Mouse (Mus musculus) lung, adult 2 months (tissue): ENCODE data around the gene Sepsecs.
A peak's percentile ranks its signal among the peaks of the same experiment; 100 is the strongest.

ENCODE experiments used
- CTCF ChIP-seq: fragments of 200-500 bp; IDR thresholded peaks from 2 replicates; pipeline ENCODE4 v1.5.1; 2011; ENCODE audit warnings: mild to moderate bottlenecking, low read length, control low read depth; ENCODE audit not compliant: insufficient read depth
- POLR2A ChIP-seq: fragments of 200-500 bp; IDR thresholded peaks from 2 replicates; pipeline ENCODE4 v1.6.1; 2011; ENCODE audit warnings: low read depth, mild to moderate bottlenecking, control low read depth, low read length, borderline replicate concordance; ENCODE audit errors: extremely low read depth

DNA sequence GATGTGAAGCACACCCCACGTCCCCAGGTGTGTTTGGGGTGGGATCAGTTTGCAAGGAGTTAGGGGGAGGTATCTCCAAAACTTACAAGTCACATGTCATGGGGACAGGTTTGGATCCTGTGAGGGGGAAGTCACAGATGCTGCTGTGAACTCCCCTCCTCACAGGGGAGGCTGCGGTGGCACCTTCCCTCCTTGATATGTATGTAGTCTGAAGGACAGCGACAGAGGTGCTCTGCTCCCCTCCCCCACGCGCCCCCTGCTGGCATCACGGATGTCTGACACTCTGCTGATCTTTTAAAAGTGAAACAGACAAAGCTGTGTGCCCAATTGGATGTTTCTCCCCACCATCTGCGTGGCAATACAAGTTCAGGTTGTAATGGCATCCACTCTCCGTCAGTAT is 35.5 kb downstream of the Sepsecs start:
- TF ChIP-seq CTCF, result peak; percentile 71
- no peak for TF ChIP-seq POLR2A
